Mouse (Mus musculus) intestine, embryonic 14.5 days (tissue): ENCODE measurements at regions not wholly inside any gene's neighbourhood (a gene's known extent, or its start where the extent isn't known, plus 50 kb on each side); places are given as distances from the start of the nearest gene placed in this dataset.
"Not testable (repeated sequence)": the region's sequence is repeated elsewhere in the genome, so short reads cannot be mapped to it uniquely, and the experiment has no call there.

Experiments
- ATAC-seq: fragments of 200-750 bp; cut with Nextera tagmentation; replicated peaks from 2 replicates; pipeline ENCODE4 v1.8.0; 2017; ENCODE audit warnings: low read depth, moderate number of reproducible peaks, moderate TSS enrichment, moderate library complexity; ENCODE audit not compliant: low FRiP score, low TSS enrichment
- DNase-seq: peaks from one replicate; pipeline ENCODE4 v3.0.0-alpha.2; 2018; ENCODE audit warnings: low spot score
- H3K27ac ChIP-seq: fragments of 300-500 bp; sonication (generic); 2 replicates; pipeline ENCODE4 v1.5.1; 2014; ENCODE audit warnings: low read depth, mild to moderate bottlenecking, control low read depth
- H3K27me3 ChIP-seq: fragments of 300-500 bp; sonication (generic); replicated peaks from 2 replicates; pipeline ENCODE4 v1.6.1; 2014; ENCODE audit warnings: low read length, control low read depth; ENCODE audit not compliant: control insufficient read depth, insufficient read depth
- H3K36me3 ChIP-seq: fragments of 300-500 bp; sonication (generic); 2 replicates; pipeline ENCODE4 v1.6.1; 2014; ENCODE audit warnings: low read length, control low read depth; ENCODE audit not compliant: control insufficient read depth, insufficient read depth
- H3K4me1 ChIP-seq: fragments of 300-500 bp; sonication (generic); replicated peaks from 2 replicates; pipeline ENCODE4 v1.6.1; 2014; ENCODE audit warnings: low read length, control low read depth, mixed read lengths; ENCODE audit not compliant: control insufficient read depth, insufficient read depth
- H3K4me2 ChIP-seq: fragments of 300-500 bp; sonication (generic); 2 replicates; pipeline ENCODE4 v1.6.1; 2014; ENCODE audit warnings: low read length
- H3K4me3 ChIP-seq: fragments of 300-500 bp; sonication (generic); 2 replicates; pipeline ENCODE4 v1.5.1; 2014; ENCODE audit warnings: low read depth, low read length, control low read depth, mixed read lengths
- H3K9ac ChIP-seq: fragments of 300-500 bp; sonication (generic); 2 replicates; pipeline ENCODE4 v1.6.1; 2014; ENCODE audit warnings: mild to moderate bottlenecking, low read length
- H3K9me3 ChIP-seq: fragments of 300-500 bp; sonication (generic); 2 replicates; pipeline ENCODE4 v1.6.1; 2016; ENCODE audit warnings: low read length, control low read depth; ENCODE audit not compliant: control insufficient read depth
- WGBS: fragments of 180-500 bp; shearing (Covaris S2); extraction: QIAGEN DNeasy Blood & Tissue Kit; methylation state at CpG from one replicate; pipeline ENCODE4 v1.1.7; 2014; 5-methylcytosine and 5-hydroxymethylcytosine counted together

- H3K4me2 ChIP-seq, H3K9ac ChIP-seq, H3K4me1 ChIP-seq, ATAC-seq, DNase-seq, H3K27me3 ChIP-seq, H3K27ac ChIP-seq, H3K9me3 ChIP-seq, H3K4me3 ChIP-seq, H3K36me3 ChIP-seq: not testable (repeated sequence)
- WGBS = 86% methylated on average over 15 of the region's 17 CpGs
Measured at GRCm38 (mm10) chr8:20016082-20016840, 113.1 kb downstream of the Gm31371 start.

GRCm38 (mm10) chr8:20025521-20025920 is 122.3 kb downstream of the Gm31371 start:
- no CpG with 5 or more reads among the region's 2 CpGs for whole genome bisulfite sequencing
- not testable (repeated sequence) for DNase-seq, H3K27ac ChIP-seq, ATAC-seq, H3K36me3 ChIP-seq, H3K9me3 ChIP-seq, H3K9ac ChIP-seq, H3K4me3 ChIP-seq, H3K4me1 ChIP-seq, H3K4me2 ChIP-seq, H3K27me3 ChIP-seq

- not testable (repeated sequence) for H3K9me3 ChIP-seq, H3K4me2 ChIP-seq, ATAC-seq, H3K36me3 ChIP-seq, H3K4me1 ChIP-seq, DNase-seq, H3K27me3 ChIP-seq, H3K9ac ChIP-seq, H3K4me3 ChIP-seq, H3K27ac ChIP-seq
- WGBS = 82% methylated on average over 1 of the region's 2 CpGs
Measured at GRCm38 (mm10) chr8:20027956-20028355, 124.8 kb downstream of the Gm31371 start.

GRCm38 (mm10) chr8:20030131-20030530 is 126.9 kb downstream of the Gm31371 start:
- not testable (repeated sequence) for H3K27ac ChIP-seq, H3K27me3 ChIP-seq, H3K9me3 ChIP-seq, H3K9ac ChIP-seq, ATAC-seq, H3K4me2 ChIP-seq, H3K36me3 ChIP-seq, H3K4me1 ChIP-seq, H3K4me3 ChIP-seq, DNase-seq
- 85% methylated on average over 2 of the region's 2 CpGs for WGBS

- ATAC-seq, H3K4me2 ChIP-seq, H3K4me1 ChIP-seq, H3K27ac ChIP-seq, H3K27me3 ChIP-seq, H3K36me3 ChIP-seq, DNase-seq, H3K4me3 ChIP-seq, H3K9me3 ChIP-seq, H3K9ac ChIP-seq: not testable (repeated sequence)
- 69% methylated on average over 2 of the region's 3 CpGs for WGBS
Measured at GRCm38 (mm10) chr8:20057626-20058025, 154.4 kb downstream of the Gm31371 start.

GRCm38 (mm10) chr8:20098121-20098520 is 194.9 kb downstream of the Gm31371 start:
- H3K4me2 ChIP-seq, DNase-seq: not testable (repeated sequence)
- WGBS = 80% methylated on average over 4 of the region's 5 CpGs

GRCm38 (mm10) chr8:20100241-20100640 is 197.0 kb downstream of the Gm31371 start:
- H3K9ac ChIP-seq, ATAC-seq, H3K27ac ChIP-seq, H3K36me3 ChIP-seq, H3K4me3 ChIP-seq, H3K4me1 ChIP-seq, H3K9me3 ChIP-seq, H3K27me3 ChIP-seq, H3K4me2 ChIP-seq: not testable (repeated sequence)
- no CpG with 5 or more reads among the region's 1 CpGs for WGBS
- peak; percentile 50 for DNase-seq

More at GRCm38 (mm10) chr8:20098121-20098520, 194.9 kb downstream of the Gm31371 start:
- not testable (repeated sequence) for H3K27ac ChIP-seq, H3K36me3 ChIP-seq, H3K9ac ChIP-seq, H3K4me3 ChIP-seq, ATAC-seq, H3K4me1 ChIP-seq, H3K27me3 ChIP-seq, H3K9me3 ChIP-seq

- not testable (repeated sequence) for H3K9me3 ChIP-seq, H3K36me3 ChIP-seq, H3K27ac ChIP-seq, H3K4me1 ChIP-seq, H3K27me3 ChIP-seq, H3K4me3 ChIP-seq, H3K9ac ChIP-seq, DNase-seq, H3K4me2 ChIP-seq
- ATAC-seq = 0 out of 2 replicates have a peak, but pooled peaks have one; percentile 50
- no CpG with 5 or more reads among the region's 2 CpGs for WGBS
Measured at GRCm38 (mm10) chr8:20102374-20102773, 199.2 kb downstream of the Gm31371 start.

GRCm38 (mm10) chr8:20107154-20107553 is 204.0 kb downstream of the Gm31371 start:
- H3K27me3 ChIP-seq, H3K36me3 ChIP-seq, H3K27ac ChIP-seq, H3K4me2 ChIP-seq, H3K4me3 ChIP-seq, ATAC-seq, H3K9me3 ChIP-seq, H3K4me1 ChIP-seq, DNase-seq, H3K9ac ChIP-seq: not testable (repeated sequence)
- 77% methylated on average over 1 of the region's 2 CpGs for WGBS
